Mouse (Mus musculus): ENCODE data around the gene Ufl1.

DNA sequence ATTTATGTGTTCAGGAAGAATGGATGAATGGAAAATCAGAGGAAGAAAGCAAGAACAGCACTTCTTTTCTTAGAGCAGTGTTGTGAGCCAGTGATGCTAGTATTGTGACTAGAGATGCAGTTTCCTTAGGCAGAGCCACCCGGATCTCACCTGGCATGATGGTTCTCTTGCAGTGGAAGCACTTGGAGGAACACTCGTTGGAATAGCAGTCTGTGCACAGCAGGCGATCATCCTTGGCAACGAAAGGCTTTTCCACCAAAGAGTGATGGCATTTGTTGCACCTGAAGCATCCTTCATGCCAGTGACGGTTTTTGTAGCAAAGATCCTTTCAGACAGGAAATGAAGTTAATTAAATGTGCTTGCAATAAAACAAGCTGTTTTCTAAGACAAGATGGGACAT, 68.2 kb downstream of the Ufl1 start:
- TF ChIP-seq FLI1 (IDR thresholded peaks at IDR 0.05; ENCODE audit: low read length) (no peak), GATA1 (IDR thresholded peaks at IDR 0.05; ENCODE audit: borderline replicate concordance, low read length) (no peak)

All from megakaryocyte, embryonic 14.5 days (primary cell).